19 mouse cellular contexts compared by ENCODE assay signal in genomic region chr6:48412147-48412546, GRCm38 (mm10). TPM values are rescaled to one million over a fixed set of nuclear protein-coding genes. Genes with fewer than 3 reads are reported as not detected.
DNase-seq lines count a peak whose midpoint lies in the region; ATAC-seq and TF ChIP-seq lines count a peak whose summit lies in the region.
"Had no signal": no experiment of that assay in that cellular context is flagged by ENCODE, and none has a peak within 500 bp of the region (broad histone marks: within the 10 kb centered on the region; RNA-seq: fewer than 3 reads in every experiment).

No protein-coding gene starts in this region.

- H3K4me3 ChIP-seq in heart, postnatal 0 days (ENCODE audit: low read depth, low read length): no peak overlapping the region
- no peak overlapping the region for H3K4me3 ChIP-seq in midbrain, postnatal 0 days (ENCODE audit: low read depth, low read length)
- no peak overlapping the region for H3K4me3 ChIP-seq in midbrain, embryonic 16.5 days (ENCODE audit: low read depth, low read length)
- H3K4me3 ChIP-seq in stomach, embryonic 16.5 days (replicated peaks; ENCODE audit: low read length): no peak overlapping the region
- H3K4me3 ChIP-seq: embryonic facial prominence, embryonic 12.5 days; hindbrain, embryonic 15.5 days; limb, embryonic 12.5 days had no signal

- ATAC-seq in heart, postnatal 0 days (ENCODE audit: insufficient read depth, low read depth): no peak
- no peak for ATAC-seq in midbrain, postnatal 0 days (ENCODE audit: low FRiP score)
- no peak for ATAC-seq in midbrain, embryonic 16.5 days
- no peak for ATAC-seq in stomach, embryonic 16.5 days (ENCODE audit: insufficient read depth, low FRiP score)

- 0 out of 2 replicates have a peak, but pooled peaks cover 11% of the 10 kb centered on the region for H3K4me1 ChIP-seq in heart, postnatal 0 days (ENCODE audit: control insufficient read depth, insufficient read depth)
- H3K4me1 ChIP-seq in midbrain, postnatal 0 days (ENCODE audit: insufficient read depth, low read length): no peaks in the 10 kb centered on the region
- no peaks in the 10 kb centered on the region for H3K4me1 ChIP-seq in midbrain, embryonic 16.5 days (ENCODE audit: control insufficient read depth, insufficient read depth, low read length)
- peaks cover 4% of the 10 kb centered on the region; the same call in 1 of the 2 replicates for H3K4me1 ChIP-seq in stomach, embryonic 16.5 days (ENCODE audit: control insufficient read depth, insufficient read depth, low read length)
- H3K4me1 ChIP-seq: embryonic facial prominence, embryonic 12.5 days; hindbrain, embryonic 15.5 days; limb, embryonic 12.5 days had no signal

- H3K9ac ChIP-seq in heart, postnatal 0 days (replicated peaks; ENCODE audit: low read depth, low read length): no peak overlapping the region
- H3K9ac ChIP-seq in midbrain, postnatal 0 days (replicated peaks; ENCODE audit: low read length, poor library complexity, severe bottlenecking): no peak overlapping the region
- no peak overlapping the region for H3K9ac ChIP-seq in midbrain, embryonic 16.5 days (ENCODE audit: low read depth, low read length)
- no peak overlapping the region; the same call in 1 of the 2 replicates for H3K9ac ChIP-seq in stomach, embryonic 16.5 days (ENCODE audit: low read length)
- H3K9ac ChIP-seq: embryonic facial prominence, embryonic 12.5 days; hindbrain, embryonic 15.5 days; limb, embryonic 12.5 days; lung, embryonic 14.5 days had no signal

- no peaks in the 10 kb centered on the region for H3K27me3 ChIP-seq in heart, postnatal 0 days (ENCODE audit: control insufficient read depth, insufficient read depth, low read length)
- no peaks in the 10 kb centered on the region for H3K27me3 ChIP-seq in midbrain, postnatal 0 days (ENCODE audit: insufficient read depth, low read length)
- H3K27me3 ChIP-seq in midbrain, embryonic 16.5 days (ENCODE audit: control insufficient read depth, insufficient read depth, low read depth, low read length): no peaks in the 10 kb centered on the region
- H3K27me3 ChIP-seq in stomach, embryonic 16.5 days (ENCODE audit: control insufficient read depth, insufficient read depth, low read length): no peaks in the 10 kb centered on the region
- H3K27me3 ChIP-seq: embryonic facial prominence, embryonic 12.5 days; hindbrain, embryonic 15.5 days; limb, embryonic 12.5 days had no signal

- no peak for TF ChIP-seq CTCF in heart, postnatal 0 days (IDR thresholded peaks at IDR 0.05; ENCODE audit: low read depth)
- TF ChIP-seq CTCF in midbrain, postnatal 0 days (IDR thresholded peaks at IDR 0.05): peak; percentile 15; the same call in 1 of the 2 replicates

- H3K9me3 ChIP-seq in heart, postnatal 0 days (replicated peaks; ENCODE audit: control insufficient read depth, low read length): no peaks in the 10 kb centered on the region
- H3K9me3 ChIP-seq in midbrain, postnatal 0 days (ENCODE audit: low read length): no peaks in the 10 kb centered on the region
- no peaks in the 10 kb centered on the region for H3K9me3 ChIP-seq in midbrain, embryonic 16.5 days (replicated peaks; ENCODE audit: control insufficient read depth, low read length, poor library complexity, severe bottlenecking)
- no peaks in the 10 kb centered on the region for H3K9me3 ChIP-seq in stomach, embryonic 16.5 days (replicated peaks; ENCODE audit: control insufficient read depth, low read length)
- H3K9me3 ChIP-seq: embryonic facial prominence, embryonic 12.5 days; hindbrain, embryonic 15.5 days; limb, embryonic 12.5 days had no signal

- intact Hi-C loops in heart, postnatal 36 days (cut with DNase I): no loop called here

- WGBS in heart, postnatal 0 days: 72% methylated on average over 4 of the region's 4 CpGs
- 89% methylated on average over 4 of the region's 4 CpGs for WGBS in midbrain, postnatal 0 days
- 93% methylated on average over 4 of the region's 4 CpGs for WGBS in midbrain, embryonic 16.5 days
- WGBS in stomach, embryonic 16.5 days: 84% methylated on average over 4 of the region's 4 CpGs

- DNase-seq in cerebellum, adult 18-20 months: peak; percentile 43 to 48
- DNase-seq in cerebellum, adult 8-10 months: no peak
- DNase-seq in heart, postnatal 0 days (ENCODE audit: low spot score): no peak
- no peak for DNase-seq in heart, postnatal 36 days
- no peak for DNase-seq in midbrain, postnatal 0 days (ENCODE audit: low spot score)
- DNase-seq in layer of hippocampus, adult 8-10 months (ENCODE audit: low spot score in 2 of 2): no peak
- DNase-seq: B cell, adult 2 months; kidney, postnatal 14 days; layer of hippocampus, postnatal 36 days; lung, embryonic 14.5 days; right cerebral cortex, adult 18-20 months; thymus, adult 18-20 months had no signal

- H3K27ac ChIP-seq in heart, postnatal 0 days (ENCODE audit: low read depth): peak overlapping the region; percentile 58
- no peak overlapping the region for H3K27ac ChIP-seq in midbrain, postnatal 0 days (ENCODE audit: low read depth, low read length)
- H3K27ac ChIP-seq in midbrain, embryonic 16.5 days (ENCODE audit: low read length): no peak overlapping the region
- H3K27ac ChIP-seq in stomach, embryonic 16.5 days (ENCODE audit: low read length): peak overlapping the region; percentile 9; the same call in 1 of the 2 replicates
- H3K27ac ChIP-seq: embryonic facial prominence, embryonic 12.5 days; hindbrain, embryonic 15.5 days; limb, embryonic 12.5 days had no signal

- no peak for TF ChIP-seq EP300 in heart, postnatal 0 days (IDR thresholded peaks at IDR 0.05; ENCODE audit: low read depth)

- H3K36me3 ChIP-seq in heart, postnatal 0 days (replicated peaks; ENCODE audit: control insufficient read depth, insufficient read depth, low read length): peaks cover 99% of the 10 kb centered on the region
- H3K36me3 ChIP-seq in midbrain, postnatal 0 days (ENCODE audit: insufficient read depth, low read length): peaks cover 95% of the 10 kb centered on the region
- peaks cover 65% of the 10 kb centered on the region for H3K36me3 ChIP-seq in midbrain, embryonic 16.5 days (ENCODE audit: control insufficient read depth, insufficient read depth, low read length)
- H3K36me3 ChIP-seq in stomach, embryonic 16.5 days (ENCODE audit: control insufficient read depth, insufficient read depth, low read length): peaks cover 28% of the 10 kb centered on the region; the same call in 1 of the 2 replicates

- H3K4me2 ChIP-seq in heart, postnatal 0 days (ENCODE audit: low read depth, low read length): no peak overlapping the region
- no peak overlapping the region for H3K4me2 ChIP-seq in midbrain, postnatal 0 days (ENCODE audit: low read depth, low read length, poor library complexity, severe bottlenecking)
- H3K4me2 ChIP-seq in midbrain, embryonic 16.5 days (ENCODE audit: low read length): no peak overlapping the region
- H3K4me2 ChIP-seq in stomach, embryonic 16.5 days (ENCODE audit: low read depth, low read length): no peak overlapping the region
- H3K4me2 ChIP-seq: embryonic facial prominence, embryonic 12.5 days; hindbrain, embryonic 15.5 days; limb, embryonic 12.5 days; lung, embryonic 14.5 days had no signal

RNA-seq across cellular contexts. Expression of gene Krba1, which starts 16.8 kb away (rescaled TPM):
- 26.8 and 33.8 TPM in 2 replicates for total RNA-seq in heart, postnatal 0 days (2014; rRNA removed; ENCODE audit: low replicate concordance)
- polyA plus RNA-seq in heart, postnatal 0 days (2015; fragmentation: Nextera tagmentation; extraction: Ambion mirVana): 11.7 and 14.8 TPM in 2 replicates
- total RNA-seq in heart, postnatal 36 days (2021): 10 to 100 TPM; 17.7 to 21.5 TPM
- 44.0 and 44.8 TPM in 2 replicates for total RNA-seq in midbrain, postnatal 0 days (2014; rRNA removed)
- 20.8 and 20.9 TPM in 2 replicates for polyA plus RNA-seq in midbrain, postnatal 0 days (2015; fragmentation: Nextera tagmentation; extraction: Ambion mirVana)
- polyA plus RNA-seq in midbrain, embryonic 16.5 days (2015; fragmentation: Nextera tagmentation; extraction: Ambion mirVana): 28.1 and 30.3 TPM in 2 replicates
- 16.2 and 16.8 TPM in 2 replicates for polyA plus RNA-seq in stomach, embryonic 16.5 days (2015; fragmentation: Nextera tagmentation; extraction: Ambion mirVana)
- total RNA-seq in layer of hippocampus, adult 8-10 months (2022): 10 to 100 TPM; 36.8 to 51.8 (median 42.4) TPM

RNA-seq across cellular contexts. Expression of gene Zfp467, which starts 33.5 kb away (rescaled TPM):
- 20.2 and 27.4 TPM in 2 replicates for total RNA-seq in heart, postnatal 0 days (2014; rRNA removed; ENCODE audit: low replicate concordance)
- polyA plus RNA-seq in heart, postnatal 0 days (2015; fragmentation: Nextera tagmentation; extraction: Ambion mirVana): 22.1 and 24.6 TPM in 2 replicates
- total RNA-seq in heart, postnatal 36 days (2021): 10 to 100 TPM; 10.8 to 15.4 TPM
- 28.0 and 43.0 TPM in 2 replicates for total RNA-seq in midbrain, postnatal 0 days (2014; rRNA removed)
- 41.7 and 44.6 TPM in 2 replicates for polyA plus RNA-seq in midbrain, postnatal 0 days (2015; fragmentation: Nextera tagmentation; extraction: Ambion mirVana)
- 30.3 and 32.8 TPM in 2 replicates for polyA plus RNA-seq in midbrain, embryonic 16.5 days (2015; fragmentation: Nextera tagmentation; extraction: Ambion mirVana)
- 24.1 and 24.4 TPM in 2 replicates for polyA plus RNA-seq in stomach, embryonic 16.5 days (2015; fragmentation: Nextera tagmentation; extraction: Ambion mirVana)
- total RNA-seq in layer of hippocampus, adult 8-10 months (2022): 10 to 100 TPM; 24.6 to 32.2 (median 28.2) TPM

RNA-seq across cellular contexts. Expression of gene Sspo, which starts 35.9 kb away (rescaled TPM):
- total RNA-seq in heart, postnatal 0 days (2014; rRNA removed; ENCODE audit: low replicate concordance): 1.0 and 3.4 TPM in 2 replicates
- polyA plus RNA-seq in heart, postnatal 0 days (2015; fragmentation: Nextera tagmentation; extraction: Ambion mirVana): 0.15 TPM in 2 replicates
- total RNA-seq in heart, postnatal 36 days (2021): under 1 TPM; 0.41 to 0.53 TPM
- 4.6 and 7.3 TPM in 2 replicates for total RNA-seq in midbrain, postnatal 0 days (2014; rRNA removed)
- polyA plus RNA-seq in midbrain, postnatal 0 days (2015; fragmentation: Nextera tagmentation; extraction: Ambion mirVana): 0.67 and 1.2 TPM in 2 replicates
- 0.51 and 0.62 TPM in 2 replicates for polyA plus RNA-seq in midbrain, embryonic 16.5 days (2015; fragmentation: Nextera tagmentation; extraction: Ambion mirVana)
- polyA plus RNA-seq in stomach, embryonic 16.5 days (2015; fragmentation: Nextera tagmentation; extraction: Ambion mirVana): 0.14 and 0.89 TPM in 2 replicates
- total RNA-seq in layer of hippocampus, adult 8-10 months (2022): 1 to 10 TPM in 3 of 4 experiments, under 1 TPM in 1; 0.39 to 2.1 (median 1.2) TPM
- total RNA-seq: megakaryocyte-erythroid progenitor cell, adult 5-6 weeks; neutrophil, adult 5-6 weeks had no signal

Comparison
In these comparisons a context has a peak if more than half of its experiments do, and no peak if none do; other contexts are left out.
1. DNase-seq: peak in cerebellum, adult 18-20 months (2 of 2); none in cerebellum, adult 8-10 months (single experiment), heart, postnatal 0 days (single experiment), heart, postnatal 36 days (0 of 2), midbrain, postnatal 0 days (single experiment) and layer of hippocampus, adult 8-10 months (0 of 2).
2. H3K27ac ChIP-seq: peak in heart, postnatal 0 days (single experiment) and stomach, embryonic 16.5 days (single experiment); none in midbrain, postnatal 0 days (single experiment) and midbrain, embryonic 16.5 days (single experiment).